In genomic region chr13:59248411-59248810, GRCm38 (mm10) we compare ENCODE assay signal across 19 mouse cellular contexts.
A peak's percentile ranks its signal among the peaks of the same experiment; 100 is the strongest.
DNase-seq lines count a peak whose midpoint lies in the region; ATAC-seq lines count a peak whose summit lies in the region.
"Had no signal": no experiment of that assay in that cellular context is flagged by ENCODE, and none has a peak within 500 bp of the region (broad histone marks: within the 10 kb centered on the region; RNA-seq: fewer than 3 reads in every experiment).

No protein-coding gene starts in this region.

- no peaks in the 10 kb centered on the region for H3K9me3 ChIP-seq in hindbrain, embryonic 10.5 days
- H3K9me3 ChIP-seq in hindbrain, embryonic 12.5 days (replicated peaks), result no peaks in the 10 kb centered on the region
- H3K9me3 ChIP-seq in embryonic facial prominence, embryonic 13.5 days, result no peaks in the 10 kb centered on the region
- H3K9me3 ChIP-seq in embryonic facial prominence, embryonic 14.5 days (ENCODE audit: control insufficient read depth, low read length), result no peaks in the 10 kb centered on the region
- H3K9me3 ChIP-seq: forebrain, embryonic 13.5 days; forebrain, embryonic 15.5 days had no signal

- H3K27ac ChIP-seq in hindbrain, embryonic 10.5 days, result peak overlapping the region; percentile 6; the same call in 1 of the 2 replicates
- no peak overlapping the region for H3K27ac ChIP-seq in hindbrain, embryonic 12.5 days
- peak overlapping the region; percentile 39; the same call in 1 of the 2 replicates for H3K27ac ChIP-seq in embryonic facial prominence, embryonic 13.5 days
- H3K27ac ChIP-seq in embryonic facial prominence, embryonic 14.5 days (replicated peaks; ENCODE audit: low read depth, low read length), result no peak overlapping the region
- H3K27ac ChIP-seq: forebrain, embryonic 13.5 days; forebrain, embryonic 15.5 days had no signal

- ATAC-seq in hindbrain, embryonic 12.5 days (ENCODE audit: low FRiP score), result no peak
- ATAC-seq in embryonic facial prominence, embryonic 13.5 days (ENCODE audit: insufficient number of reproducible peaks, insufficient read depth, low FRiP score, low TSS enrichment, low read depth), result no peak
- ATAC-seq in embryonic facial prominence, embryonic 14.5 days (ENCODE audit: low read depth), result peak; percentile 22; the same call in 1 of the 2 replicates
- ATAC-seq: forebrain, embryonic 13.5 days; forebrain, embryonic 15.5 days; forebrain, postnatal 0 days had no signal

- H3K4me3 ChIP-seq in hindbrain, embryonic 10.5 days, result no peak overlapping the region
- no peak overlapping the region for H3K4me3 ChIP-seq in hindbrain, embryonic 12.5 days
- H3K4me3 ChIP-seq in embryonic facial prominence, embryonic 13.5 days, result no peak overlapping the region
- H3K4me3 ChIP-seq in embryonic facial prominence, embryonic 14.5 days (ENCODE audit: low read depth, low read length), result no peak overlapping the region
- H3K4me3 ChIP-seq: forebrain, embryonic 13.5 days; forebrain, embryonic 15.5 days had no signal

- 84% methylated on average over 9 of the region's 9 CpGs for WGBS in hindbrain, embryonic 10.5 days
- WGBS in hindbrain, embryonic 12.5 days, result 77% methylated on average over 9 of the region's 9 CpGs
- 34% methylated on average over 9 of the region's 9 CpGs for WGBS in embryonic facial prominence, embryonic 13.5 days
- WGBS in embryonic facial prominence, embryonic 14.5 days, result 46% methylated on average over 9 of the region's 9 CpGs

- no peaks in the 10 kb centered on the region for H3K27me3 ChIP-seq in hindbrain, embryonic 10.5 days (ENCODE audit: insufficient read depth, poor library complexity, severe bottlenecking)
- no peaks in the 10 kb centered on the region for H3K27me3 ChIP-seq in hindbrain, embryonic 12.5 days
- no peaks in the 10 kb centered on the region; the same call in 1 of the 2 replicates for H3K27me3 ChIP-seq in embryonic facial prominence, embryonic 13.5 days
- no peaks in the 10 kb centered on the region; the same call in 1 of the 2 replicates for H3K27me3 ChIP-seq in embryonic facial prominence, embryonic 14.5 days (replicated peaks; ENCODE audit: control insufficient read depth, insufficient read depth, low read length)
- H3K27me3 ChIP-seq: forebrain, embryonic 13.5 days; forebrain, embryonic 15.5 days had no signal

- H3K36me3 ChIP-seq in hindbrain, embryonic 10.5 days, result no peaks in the 10 kb centered on the region
- H3K36me3 ChIP-seq in hindbrain, embryonic 12.5 days, result no peaks in the 10 kb centered on the region
- no peaks in the 10 kb centered on the region for H3K36me3 ChIP-seq in embryonic facial prominence, embryonic 13.5 days
- H3K36me3 ChIP-seq in embryonic facial prominence, embryonic 14.5 days (ENCODE audit: control insufficient read depth, insufficient read depth, low read length), result no peaks in the 10 kb centered on the region
- H3K36me3 ChIP-seq: forebrain, embryonic 15.5 days had no signal

- no peak overlapping the region for H3K9ac ChIP-seq in hindbrain, embryonic 12.5 days
- no peak overlapping the region for H3K9ac ChIP-seq in embryonic facial prominence, embryonic 13.5 days
- H3K9ac ChIP-seq in embryonic facial prominence, embryonic 14.5 days (ENCODE audit: low read depth, low read length), result no peak overlapping the region
- H3K9ac ChIP-seq: forebrain, embryonic 13.5 days; forebrain, embryonic 15.5 days; forebrain, postnatal 0 days had no signal

- H3K4me2 ChIP-seq in hindbrain, embryonic 12.5 days (replicated peaks), result no peak overlapping the region
- no peak overlapping the region for H3K4me2 ChIP-seq in embryonic facial prominence, embryonic 13.5 days
- no peak overlapping the region for H3K4me2 ChIP-seq in embryonic facial prominence, embryonic 14.5 days (ENCODE audit: low read depth, low read length)
- H3K4me2 ChIP-seq: forebrain, embryonic 13.5 days; forebrain, embryonic 15.5 days had no signal

- H3K4me1 ChIP-seq in hindbrain, embryonic 10.5 days (replicated peaks), result peaks cover 40% of the 10 kb centered on the region
- peaks cover 22% of the 10 kb centered on the region for H3K4me1 ChIP-seq in hindbrain, embryonic 12.5 days
- H3K4me1 ChIP-seq in embryonic facial prominence, embryonic 13.5 days, result peaks cover 24% of the 10 kb centered on the region
- peaks cover 14% of the 10 kb centered on the region for H3K4me1 ChIP-seq in embryonic facial prominence, embryonic 14.5 days (ENCODE audit: control insufficient read depth, insufficient read depth, low read length)

- DNase-seq in hindbrain, embryonic 10.5 days (ENCODE audit: low spot score), result no peak
- peak; percentile 71 for DNase-seq in embryonic facial prominence, embryonic 14.5 days (ENCODE audit: low spot score)
- DNase-seq in urinary bladder, postnatal 14 days (ENCODE audit: low spot score), result no peak
- no peak for DNase-seq in urinary bladder, postnatal 36 days (ENCODE audit: low spot score in 2 of 2)
- DNase-seq: adrenal gland, adult 2 months; adrenal gland, postnatal 10 days; adrenal gland, postnatal 25 days; cerebellum, adult 11 months; cerebellum, adult 18-20 months; cerebellum, adult 8-10 months; cerebellum, adult 9-11 months; cerebellum, postnatal 14 days; cerebellum, postnatal 36 days; embryo, embryonic 11 days; forebrain, postnatal 0 days had no signal

Comparison
In these comparisons a context has a peak if more than half of its experiments do, and no peak if none do; other contexts are left out.
1. H3K27ac ChIP-seq: peak in hindbrain, embryonic 10.5 days (single experiment) and embryonic facial prominence, embryonic 13.5 days (single experiment); none in hindbrain, embryonic 12.5 days (single experiment) and embryonic facial prominence, embryonic 14.5 days (single experiment).